Mouse (Mus musculus): ENCODE measurements around the gene Adam19.

DNA sequence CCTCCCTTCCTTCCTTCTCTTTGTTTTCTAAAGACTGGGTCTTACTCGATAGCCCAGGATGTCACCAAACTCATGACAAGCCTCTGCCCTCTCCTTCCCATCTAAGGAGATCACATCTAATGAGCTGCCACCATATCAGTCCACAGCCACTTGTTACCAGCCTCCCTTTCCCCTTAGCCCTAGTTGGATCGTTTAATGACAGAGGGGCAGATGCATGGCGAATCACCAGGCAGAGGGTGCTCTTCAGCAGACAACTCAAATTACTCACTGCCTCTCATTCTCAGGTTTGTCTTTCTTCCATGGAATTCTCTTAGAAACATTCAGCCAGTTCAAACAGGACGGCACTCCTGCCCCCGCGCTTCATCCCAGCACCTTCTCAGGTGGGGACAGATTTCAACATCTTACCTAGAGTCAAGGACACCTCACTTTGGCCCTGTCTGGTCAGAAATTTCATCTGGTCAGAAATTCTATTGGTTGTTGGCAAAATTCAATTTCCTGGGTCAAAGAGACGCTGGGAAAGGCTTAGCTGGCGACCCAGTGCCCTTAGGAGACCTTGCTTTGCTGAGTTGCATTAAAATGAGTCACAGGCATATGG, 16.8 kb downstream of the Adam19 start:
- TF ChIP-seq ZNF384 (IDR thresholded peaks at IDR 0.05; ENCODE audit: low read depth, low read length) (no peak), HCFC1 (IDR thresholded peaks at IDR 0.05; ENCODE audit: borderline replicate concordance, insufficient read depth, low read length) (no peak), CHD2 (IDR thresholded peaks at IDR 0.05; ENCODE audit: low read depth, low read length) (no peak)

Data from ES-E14 (cell line).